Mouse (Mus musculus) B cell, adult 2 months (primary cell): Measurements from ENCODE around the gene Kctd20.

Experiments used
- DNase-seq, 2 experiments: peaks; one replicate each; pipeline ENCODE4 v3.0.0; 2022

Kctd20 gene

GRCm38 (mm10) chr17:28934120-28934916 lies 17.4 kb upstream of the Kctd20 start:
- no peak for DNase-seq

GRCm38 (mm10) chr17:28936133-28936532 lies 15.6 kb upstream of the Kctd20 start:
- no peak for DNase-seq

GRCm38 (mm10) chr17:28936622-28937345 lies 15.0 kb upstream of the Kctd20 start:
- peak; percentile 85 to 86 for DNase-seq

GRCm38 (mm10) chr17:28940776-28941555 lies 10.8 kb upstream of the Kctd20 start:
- no peak for DNase-seq

- DNase-seq: peak in 1 of 2 experiments; percentile 32
These were observed 9.6 kb upstream of the Kctd20 start for GRCm38 (mm10) chr17:28942101-28942500.

- DNase-seq: no peak
These were observed 8.0 kb upstream of the Kctd20 start, which contains the start of gene Pxt1 for GRCm38 (mm10) chr17:28943740-28944139. Gene Pxt1 (minus strand): TSS chr17:28943840.

GRCm38 (mm10) chr17:28944481-28944880 lies 7.3 kb upstream of the Kctd20 start:
- DNase-seq: no peak

GRCm38 (mm10) chr17:28947011-28947939 lies 4.5 kb upstream of the Kctd20 start:
- DNase-seq: peak in 1 of 2 experiments; percentile 22

- DNase-seq: no peak
These were observed 3.1 kb upstream of the Kctd20 start for GRCm38 (mm10) chr17:28948661-28949060.

GRCm38 (mm10) chr17:28950751-28951150 lies 999 bp upstream of the Kctd20 start:
- peak in 1 of 2 experiments; percentile 26 for DNase-seq

GRCm38 (mm10) chr17:28953251-28953650 lies 1.5 kb downstream of the Kctd20 start:
- DNase-seq: peak in 1 of 2 experiments; percentile 15

GRCm38 (mm10) chr17:28954416-28954815 lies 2.7 kb downstream of the Kctd20 start:
- no peak for DNase-seq

- no peak for DNase-seq
These were observed 8.8 kb downstream of the Kctd20 start for GRCm38 (mm10) chr17:28960597-28960996.

- DNase-seq: no peak
These were observed 9.8 kb downstream of the Kctd20 start for GRCm38 (mm10) chr17:28961596-28961995.

GRCm38 (mm10) chr17:28967021-28967610 lies 15.4 kb downstream of the Kctd20 start:
- DNase-seq: peak; percentile 50 to 54

- DNase-seq: no peak
These were observed 18.4 kb downstream of the Kctd20 start for GRCm38 (mm10) chr17:28970122-28970521.

- no peak for DNase-seq
These were observed 27.3 kb downstream of the Kctd20 start for GRCm38 (mm10) chr17:28979091-28979490.

- DNase-seq: no peak
These were observed 29.3 kb downstream of the Kctd20 start for GRCm38 (mm10) chr17:28981081-28981480.

GRCm38 (mm10) chr17:28982591-28982990 lies 30.8 kb downstream of the Kctd20 start:
- no peak for DNase-seq

- no peak for DNase-seq
These were observed 33.1 kb downstream of the Kctd20 start for GRCm38 (mm10) chr17:28984724-28985420.

- DNase-seq: peak in 1 of 2 experiments; percentile 17
These were observed 35.1 kb downstream of the Kctd20 start for GRCm38 (mm10) chr17:28986833-28987232.
